Mouse (Mus musculus) cerebellum, adult (tissue): ENCODE results near the gene Olfr803.

Experiments
- ATAC-seq: cut with Nextera tagmentation; 2 replicates; pipeline ENCODE4 v1.9.2; 2017; ENCODE audit warnings: mild to moderate bottlenecking, moderate library complexity, mixed read lengths; ENCODE audit not compliant: insufficient number of reproducible peaks, low FRiP score, low TSS enrichment

The Olfr803 gene

GRCm38 (mm10) chr10:129694186-129694585 is at the start of gene Olfr803:
Gene Olfr803, minus strand, starts transcription at chr10:129694286.
- ATAC-seq, result no peak

DNA sequence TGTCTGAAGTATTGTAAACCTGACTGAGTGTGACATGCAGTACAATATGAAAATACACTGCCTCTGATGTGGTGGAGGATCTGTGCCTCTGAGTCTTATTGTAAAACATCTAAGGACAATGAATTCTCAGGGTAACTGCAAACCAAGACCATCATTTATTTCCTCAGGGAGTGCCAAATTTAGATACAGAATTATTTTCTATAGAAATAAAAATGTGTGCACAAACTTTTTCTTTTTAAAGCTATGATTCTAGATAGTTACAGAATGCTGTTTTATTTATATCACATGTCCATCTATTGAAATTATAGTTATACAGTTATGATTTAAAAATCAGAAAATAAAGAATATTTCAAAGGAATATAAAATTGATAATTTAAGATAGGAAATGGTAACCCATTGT is 47.7 kb upstream of the Olfr803 start, which contains the start of gene Olfr806:
Olfr806 (minus strand) TSS at position 101 of the 400 bp plus-strand sequence.
- ATAC-seq, result no peak

DNA sequence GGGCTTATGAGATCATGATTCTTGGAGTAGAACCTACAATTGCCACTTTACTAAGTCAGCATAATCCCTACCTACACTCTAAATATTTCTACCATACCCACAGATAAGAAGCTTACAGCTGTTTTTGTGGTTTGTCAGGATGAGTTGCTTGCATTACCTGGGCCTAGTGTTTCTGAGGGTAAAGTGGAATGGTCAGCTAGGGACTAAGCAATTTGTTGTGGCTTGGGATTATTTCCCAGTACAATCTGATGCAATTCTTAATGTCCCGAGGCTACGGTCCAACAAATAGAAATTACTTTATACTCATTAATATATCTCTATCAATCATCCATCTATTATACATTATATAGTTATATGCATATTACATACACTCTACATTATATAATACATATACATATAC is 35.2 kb upstream of the Olfr803 start, which contains the start of gene Olfr805:
Olfr805 (minus strand) TSS at position 101 of the 400 bp plus-strand sequence.
- ATAC-seq, result no peak

GRCm38 (mm10) chr10:129702910-129703309 is 8.8 kb upstream of the Olfr803 start, which contains the start of gene Olfr804:
Gene Olfr804, plus strand, starts transcription at chr10:129703210.
- no peak for ATAC-seq

- ATAC-seq, result no peak
These were observed 6.0 kb downstream of the Olfr803 start, which contains the start of gene Olfr802 for GRCm38 (mm10) chr10:129688069-129688468. Gene Olfr802, minus strand, starts transcription at chr10:129688169.

- ATAC-seq, result no peak
These were observed 20.3 kb downstream of the Olfr803 start, which contains the start of gene Olfr801 for GRCm38 (mm10) chr10:129673765-129674164. Gene Olfr801, minus strand, starts transcription at chr10:129673865.

- no peak for ATAC-seq
These were observed 36.7 kb downstream of the Olfr803 start, which contains the start of gene Olfr800 for GRCm38 (mm10) chr10:129657394-129657793. Gene Olfr800, plus strand, starts transcription at chr10:129657694.

GRCm38 (mm10) chr10:129651763-129652162 is 42.3 kb downstream of the Olfr803 start:
- no peak for ATAC-seq
